ENCODE assay signal across 15 mouse cellular contexts in genomic region chr5:115695191-115695770, GRCm38 (mm10). TPM values are rescaled to one million over a fixed set of nuclear protein-coding genes. Genes with fewer than 3 reads are reported as not detected.
DNase-seq lines count a peak whose midpoint lies in the region; ATAC-seq lines count a peak whose summit lies in the region.
"Had no signal": no experiment of that assay in that cellular context is flagged by ENCODE, and none has a peak within 500 bp of the region (broad histone marks: within the 10 kb centered on the region; RNA-seq: fewer than 3 reads in every experiment).

No protein-coding gene starts in this region.

- H3K27me3 ChIP-seq in kidney, embryonic 14.5 days (ENCODE audit: control insufficient read depth, insufficient read depth, low read length): no peaks in the 10 kb centered on the region
- H3K27me3 ChIP-seq: embryonic facial prominence, embryonic 12.5 days; forebrain, embryonic 12.5 days; hindbrain, embryonic 15.5 days; limb, embryonic 12.5 days had no signal

- no peaks in the 10 kb centered on the region for H3K9me3 ChIP-seq in kidney, embryonic 14.5 days (ENCODE audit: control insufficient read depth, low read length)
- H3K9me3 ChIP-seq: embryonic facial prominence, embryonic 12.5 days; forebrain, embryonic 12.5 days; heart, embryonic 13.5 days; hindbrain, embryonic 15.5 days; limb, embryonic 12.5 days had no signal

- no peak overlapping the region for H3K9ac ChIP-seq in kidney, embryonic 14.5 days (ENCODE audit: low read depth, low read length)
- H3K9ac ChIP-seq: embryonic facial prominence, embryonic 12.5 days; forebrain, embryonic 12.5 days; heart, embryonic 13.5 days; hindbrain, embryonic 15.5 days; limb, embryonic 12.5 days; liver, postnatal 0 days had no signal

- no peak overlapping the region for H3K4me3 ChIP-seq in kidney, embryonic 14.5 days (ENCODE audit: low read length)
- H3K4me3 ChIP-seq: embryonic facial prominence, embryonic 12.5 days; forebrain, embryonic 12.5 days; heart, embryonic 13.5 days; hindbrain, embryonic 15.5 days; limb, embryonic 12.5 days had no signal

- no peaks in the 10 kb centered on the region for H3K4me1 ChIP-seq in kidney, embryonic 14.5 days (ENCODE audit: control insufficient read depth, insufficient read depth, low read length)
- H3K4me1 ChIP-seq: heart, embryonic 13.5 days had no signal

- WGBS in kidney, embryonic 14.5 days: 73% methylated on average over 6 of the region's 6 CpGs

- no peak overlapping the region for H3K4me2 ChIP-seq in kidney, embryonic 14.5 days (replicated peaks; ENCODE audit: low read depth, low read length)
- H3K4me2 ChIP-seq: embryonic facial prominence, embryonic 12.5 days; forebrain, embryonic 12.5 days; heart, embryonic 13.5 days; hindbrain, embryonic 15.5 days; limb, embryonic 12.5 days had no signal

- ATAC-seq in megakaryocyte progenitor cell, adult 5-6 weeks (replicated peaks; ENCODE audit: poor library complexity): 0 out of 2 replicates have a peak, but pooled peaks have one; percentile 17
- no peak for ATAC-seq in kidney, embryonic 14.5 days (ENCODE audit: low FRiP score, low TSS enrichment)
- ATAC-seq: liver, postnatal 0 days had no signal

- no peak overlapping the region for H3K27ac ChIP-seq in kidney, embryonic 14.5 days (ENCODE audit: low read depth, low read length)
- H3K27ac ChIP-seq: embryonic facial prominence, embryonic 12.5 days; forebrain, embryonic 12.5 days; heart, embryonic 13.5 days; hindbrain, embryonic 15.5 days; limb, embryonic 12.5 days had no signal

- peak; percentile 9 for DNase-seq in heart, adult 11 months
- no peak for DNase-seq in heart, postnatal 36 days
- DNase-seq in retina, adult 2 months (ENCODE audit: low read depth, low spot score): peak; percentile 46
- DNase-seq in retina, embryonic 14.5 days (ENCODE audit: low spot score): no peak
- DNase-seq in cerebellum, adult 8-10 months: peak; percentile 79
- DNase-seq in heart, adult 18-20 months: no peak
- DNase-seq: layer of hippocampus, postnatal 36 days; liver, postnatal 0 days had no signal

- no peaks in the 10 kb centered on the region for H3K36me3 ChIP-seq in kidney, embryonic 14.5 days (ENCODE audit: control insufficient read depth, insufficient read depth, low read length)
- H3K36me3 ChIP-seq: embryonic facial prominence, embryonic 12.5 days; forebrain, embryonic 12.5 days; heart, embryonic 13.5 days; hindbrain, embryonic 15.5 days; limb, embryonic 12.5 days had no signal

- intact Hi-C loops in heart, postnatal 36 days (cut with DNase I): no loop called here

RNA-seq across cellular contexts. Expression of gene Bicdl1, which starts 36.1 kb away (rescaled TPM):
- 1 to 10 TPM; 6.7 to 8.9 TPM for total RNA-seq in heart, postnatal 36 days (2021)
- total RNA-seq in megakaryocyte progenitor cell, adult 5-6 weeks (2015): 0.39 and 1.7 TPM in 2 replicates
- total RNA-seq in megakaryocyte progenitor cell, adult 5-6 weeks (2017): 0.84 TPM in 1 of 2 replicates, not detected in the other
- polyA plus RNA-seq in kidney, embryonic 14.5 days (2014; fragmentation: Nextera tagmentation; extraction: Ambion mirVana): 10.5 and 10.8 TPM in 2 replicates
- 1 to 10 TPM; 8.0 to 8.3 TPM for total RNA-seq in heart, adult 18-20 months (2021)

Comparison
In these comparisons a context has a peak if more than half of its experiments do, and no peak if none do; other contexts are left out.
1. DNase-seq: peak in heart, adult 11 months (single experiment), retina, adult 2 months (single experiment) and cerebellum, adult 8-10 months (single experiment); none in heart, postnatal 36 days (0 of 2), retina, embryonic 14.5 days (single experiment) and heart, adult 18-20 months (0 of 2).